Mouse (Mus musculus) liver, postnatal 0 days (tissue): ENCODE results near the gene Gstt3.

Experiments used
- CTCF ChIP-seq: sonication (generic); IDR thresholded peaks from 2 replicates; pipeline ENCODE4 v1.5.1; 2016; ENCODE audit warnings: antibody characterized with exemption, low read depth
- EP300 ChIP-seq: IDR thresholded peaks from 2 replicates; pipeline ENCODE4 v1.6.1; 2016; ENCODE audit warnings: antibody characterized with exemption, low read depth, mild to moderate bottlenecking

- TF ChIP-seq CTCF (no peak), EP300 (no peak)
These were observed 24.5 kb downstream of the Gstt3 start for GRCm38 (mm10) chr10:75756719-75757118.
